Comparison of ENCODE assay signal across 8 mouse cellular contexts in genomic region chr15:101266132-101266963, GRCm38 (mm10). TPM values are rescaled to one million over a fixed set of nuclear protein-coding genes. Genes with fewer than 3 reads are reported as not detected.
DNase-seq lines count a peak whose midpoint lies in the region; ATAC-seq and TF ChIP-seq lines count a peak whose summit lies in the region.

No protein-coding gene starts in this region.

- no peak for TF ChIP-seq CTCF in Patski (IDR thresholded peaks at IDR 0.05)

- CTCF ChIA-PET in Patski (lab: Charles Lee), result interaction anchor here (0.9 to 3.5 kb wide), 4 partner anchors 8 to 50 kb away, joined by 3 to 15 read pairs (median 6); no protein-coding TSS in a partner anchor

- peaks cover 15% of the 10 kb centered on the region for H3K36me3 ChIP-seq in megakaryocyte, embryonic 14.5 days (replicated peaks; ENCODE audit: low read length)

- no peaks in the 10 kb centered on the region for H3K9me3 ChIP-seq in megakaryocyte, embryonic 14.5 days

- peak; percentile 60 for ATAC-seq in Patski

- no peak for DNase-seq in Patski (ENCODE audit: low read depth, low spot score)
- peak; percentile 85 to 87 for DNase-seq in cerebellum, postnatal 36 days
- peak; percentile 95 for DNase-seq in gastrocnemius, adult 8-10 months (ENCODE audit: low spot score in 2 of 2)
- DNase-seq in induced T-regulatory cell, adult 2 months (ENCODE audit: low read depth), result peak; percentile 99
- peak; percentile 81 to 92 for DNase-seq in left cerebral cortex, adult 9 months (ENCODE audit: low spot score in 2 of 2)
- peak; percentile 94 to 95 for DNase-seq in right cerebral cortex, adult 2 months (ENCODE audit: low spot score in 2 of 2)
- peak; percentile 90 for DNase-seq in urinary bladder, postnatal 10 days (ENCODE audit: low spot score)

- H3K27me3 ChIP-seq in Patski, result no peaks in the 10 kb centered on the region
- H3K27me3 ChIP-seq in megakaryocyte, embryonic 14.5 days (replicated peaks), result peaks cover 61% of the 10 kb centered on the region

- in situ Hi-C loops in Patski (cut with MboI; ENCODE audit: low pct_unique_long_range_greater_than_20kb), result no loop called here

- H3K4me3 ChIP-seq in megakaryocyte, embryonic 14.5 days (replicated peaks), result peak overlapping the region; percentile 92

- POLR2A ChIA-PET in Patski (lab: Charles Lee), result interaction anchor here (1.1 to 2.1 kb wide), 2 partner anchors 17 kb away, joined by 4 to 9 read pairs; partner anchors contain the start of gene Atg101

- H3K4me1 ChIP-seq in megakaryocyte, embryonic 14.5 days, result peaks cover 83% of the 10 kb centered on the region

RNA-seq across cellular contexts. Expression of gene Nr4a1, which starts 12.3 kb away (rescaled TPM):
- 2.2 TPM for polyA plus RNA-seq in Patski (2021)
- total RNA-seq in gastrocnemius, adult 8-10 months (2022), result 100 to 1,000 TPM; 114 to 232 (median 117) TPM
- polyA plus RNA-seq in megakaryocyte, embryonic 14.5 days (2012; ENCODE audit: insufficient read depth, low replicate concordance), result 2.9 and 6.8 TPM in 2 replicates

RNA-seq across cellular contexts. Expression of gene Atg101, which starts 17.7 kb away (rescaled TPM):
- polyA plus RNA-seq in Patski (2021), result 48.6 TPM
- total RNA-seq in gastrocnemius, adult 8-10 months (2022), result 10 to 100 TPM; 28.6 to 35.4 (median 31.8) TPM
- 36.9 and 65.9 TPM in 2 replicates for polyA plus RNA-seq in megakaryocyte, embryonic 14.5 days (2012; ENCODE audit: insufficient read depth, low replicate concordance)

RNA-seq across cellular contexts. Expression of gene 6030408B16Rik, which starts 26.7 kb away (rescaled TPM):
- polyA plus RNA-seq in Patski (2021), result not detected
- not detected for total RNA-seq in gastrocnemius, adult 8-10 months (2022)
- polyA plus RNA-seq in megakaryocyte, embryonic 14.5 days (2012; ENCODE audit: insufficient read depth, low replicate concordance), result 2.1 TPM in 1 of 2 replicates, not detected in the other

RNA-seq across cellular contexts. Expression of gene Grasp, which starts 42.4 kb away (rescaled TPM):
- 6.8 TPM for polyA plus RNA-seq in Patski (2021)
- total RNA-seq in gastrocnemius, adult 8-10 months (2022), result 1 to 10 TPM; 3.0 to 5.4 (median 4.4) TPM
- polyA plus RNA-seq in megakaryocyte, embryonic 14.5 days (2012; ENCODE audit: insufficient read depth, low replicate concordance), result 0.47 TPM in 1 of 2 replicates, not detected in the other
